Mouse (Mus musculus): ENCODE results near the gene Arl3. TPM values are rescaled to one million over a fixed set of nuclear protein-coding genes. Genes with fewer than 3 reads are reported as not detected.

Gene Arl3
- polyA plus RNA-seq, 1 experiment from 2014 or later, result 115 TPM

DNA sequence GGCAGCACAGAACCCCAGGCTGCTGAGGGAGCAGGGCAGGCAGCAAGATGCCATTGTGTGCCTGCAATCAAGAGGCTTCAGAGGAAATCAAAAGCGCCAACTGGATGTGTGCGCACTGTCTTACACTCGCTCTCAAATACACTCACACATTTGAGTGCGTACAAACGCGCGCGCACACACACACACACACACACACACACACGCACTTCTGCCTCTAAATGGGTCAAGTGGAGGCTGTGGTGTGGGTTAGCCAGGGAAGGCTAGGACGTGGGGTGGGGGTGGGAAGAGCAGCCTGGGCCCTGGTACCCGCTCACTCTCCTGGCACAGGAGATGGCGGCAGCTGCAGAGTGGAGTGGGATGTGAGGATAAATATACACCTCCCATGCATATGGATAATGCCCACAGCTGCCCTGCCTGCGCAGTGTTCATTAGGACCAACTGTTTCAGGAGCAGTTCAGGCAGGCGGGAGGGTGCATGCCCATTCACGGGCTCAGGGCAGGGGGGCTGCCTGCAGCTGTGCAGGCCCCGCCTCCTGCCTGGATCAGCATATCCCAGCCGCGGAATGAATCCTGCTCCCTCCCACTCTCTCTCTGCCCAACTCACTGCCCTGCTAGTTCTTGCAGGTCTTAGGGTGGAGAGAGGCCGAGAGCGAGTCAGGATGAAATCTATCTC, 49.4 kb downstream of the Arl3 start:
- Histone ChIP-seq H3K4me1 (peaks cover 75% of the 10 kb centered on the region), H3K27me3 (no peaks in the 10 kb centered on the region), H3K36me3 (no peaks in the 10 kb centered on the region), H3K4me3 (peak overlapping the region; percentile 19), H3K4me2 (peak overlapping the region; percentile 53), H3K27ac (peak overlapping the region; percentile 91), H3K9ac (peak overlapping the region; percentile 17; the same call in 1 of the 2 replicates), H3K9me3 (no peaks in the 10 kb centered on the region)
- WGBS, result 9% methylated on average over 20 of the region's 20 CpGs
- ATAC-seq (ENCODE audit: borderline replicate concordance, extremely low read depth, low FRiP score, low TSS enrichment), result peak; percentile 80

DNA sequence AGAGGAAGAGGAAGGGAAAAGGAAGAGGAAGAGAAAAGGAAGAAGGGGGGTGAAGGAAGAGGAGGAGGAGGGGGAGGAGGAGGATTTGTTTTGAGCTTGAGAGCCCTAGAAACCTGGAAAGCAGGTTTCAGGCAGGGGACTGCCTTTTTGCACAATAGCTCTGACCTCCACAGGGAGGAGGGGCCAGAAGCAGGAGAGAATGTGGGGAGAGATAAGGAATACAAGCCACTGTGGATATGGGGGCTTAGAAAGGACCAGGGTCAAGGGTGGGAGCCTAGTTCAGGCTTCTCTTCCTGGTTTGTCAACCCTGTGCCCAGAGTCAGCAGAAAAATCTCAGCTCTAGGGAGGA, 49.9 kb downstream of the Arl3 start:
- H3K9me3 ChIP-seq, result no peaks in the 10 kb centered on the region
- peak overlapping the region; percentile 91 for H3K27ac ChIP-seq
- no peaks in the 10 kb centered on the region for H3K27me3 ChIP-seq
- peak overlapping the region; percentile 53 for H3K4me2 ChIP-seq
- no peaks in the 10 kb centered on the region for H3K36me3 ChIP-seq
- H3K4me3 ChIP-seq, result 0 out of 2 replicates have a peak overlapping the region, but pooled peaks have one; percentile 19
- ATAC-seq (ENCODE audit: borderline replicate concordance, extremely low read depth, low FRiP score, low TSS enrichment), result peak; percentile 3; the same call in 1 of the 2 replicates
- peaks cover 75% of the 10 kb centered on the region for H3K4me1 ChIP-seq
- H3K9ac ChIP-seq, result no peak overlapping the region

DNA sequence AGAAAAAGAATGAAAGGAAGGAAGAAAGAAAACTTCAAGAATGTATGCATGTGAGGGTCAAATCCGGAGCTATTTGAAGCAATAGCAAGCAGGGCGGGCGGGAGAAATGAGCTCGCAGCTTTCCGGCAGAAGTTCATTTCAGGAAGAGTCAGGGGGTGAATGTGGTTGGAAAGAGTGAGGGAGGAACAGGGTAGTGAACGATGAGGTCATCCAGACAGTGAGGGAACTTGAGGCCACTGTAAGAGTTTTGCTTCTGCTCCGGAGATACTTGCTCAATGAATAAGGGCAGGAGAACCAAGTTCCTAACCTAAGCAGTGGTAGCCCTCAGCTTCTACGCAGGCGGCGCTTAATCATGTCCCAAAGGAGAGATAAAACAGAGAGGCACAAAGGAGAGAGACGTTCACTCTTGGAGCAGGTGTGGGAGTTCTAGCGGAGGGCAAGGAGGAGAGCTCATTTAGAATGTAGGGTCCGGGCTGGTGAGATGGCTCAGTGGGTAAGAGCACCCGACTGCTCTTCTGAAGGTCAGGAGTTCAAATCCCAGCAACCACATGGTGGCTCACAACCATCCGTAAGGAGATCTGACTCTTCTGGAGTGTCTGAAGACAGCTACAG, 50.5 kb downstream of the Arl3 start:
- WGBS, result 18% methylated on average over 15 of the region's 15 CpGs
- H3K27ac ChIP-seq, result peak overlapping the region; percentile 91
- H3K4me3 ChIP-seq, result no peak overlapping the region
- H3K9me3 ChIP-seq, result no peaks in the 10 kb centered on the region
- no peaks in the 10 kb centered on the region for H3K27me3 ChIP-seq
- peaks cover 75% of the 10 kb centered on the region for H3K4me1 ChIP-seq
- H3K9ac ChIP-seq, result no peak overlapping the region
- no peak for ATAC-seq (ENCODE audit: borderline replicate concordance, extremely low read depth, low FRiP score, low TSS enrichment)
- H3K36me3 ChIP-seq, result no peaks in the 10 kb centered on the region
- peak overlapping the region; percentile 53; the same call in 1 of the 2 replicates for H3K4me2 ChIP-seq

DNA sequence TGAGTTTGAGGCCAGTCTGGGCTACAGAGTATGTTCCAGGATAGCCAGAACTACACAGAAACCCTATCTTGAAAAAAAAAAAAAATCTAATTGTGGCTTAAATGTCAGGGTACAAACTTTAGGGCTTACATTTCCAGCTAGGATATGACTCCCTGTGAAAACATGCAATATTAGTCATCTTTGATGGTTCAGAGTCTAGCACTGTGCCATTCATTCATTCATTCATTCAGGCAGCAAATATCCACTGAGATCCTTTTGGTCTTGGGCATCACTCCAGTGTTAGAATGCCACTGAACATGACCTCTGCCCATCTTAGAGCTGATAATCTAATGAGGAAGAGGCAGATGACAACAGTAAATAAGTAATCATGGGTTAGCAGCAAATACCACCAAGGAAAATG, 51.3 kb downstream of the Arl3 start:
- Histone ChIP-seq H3K9ac (no peak overlapping the region), H3K36me3 (peaks cover under 1% of the 10 kb centered on the region), H3K4me2 (no peak overlapping the region), H3K27ac (0 out of 2 replicates have a peak overlapping the region, but pooled peaks have one; percentile 91), H3K9me3 (no peaks in the 10 kb centered on the region), H3K4me3 (no peak overlapping the region), H3K27me3 (no peaks in the 10 kb centered on the region), H3K4me1 (peaks cover 82% of the 10 kb centered on the region)
- ATAC-seq (ENCODE audit: borderline replicate concordance, extremely low read depth, low FRiP score, low TSS enrichment), result no peak

DNA sequence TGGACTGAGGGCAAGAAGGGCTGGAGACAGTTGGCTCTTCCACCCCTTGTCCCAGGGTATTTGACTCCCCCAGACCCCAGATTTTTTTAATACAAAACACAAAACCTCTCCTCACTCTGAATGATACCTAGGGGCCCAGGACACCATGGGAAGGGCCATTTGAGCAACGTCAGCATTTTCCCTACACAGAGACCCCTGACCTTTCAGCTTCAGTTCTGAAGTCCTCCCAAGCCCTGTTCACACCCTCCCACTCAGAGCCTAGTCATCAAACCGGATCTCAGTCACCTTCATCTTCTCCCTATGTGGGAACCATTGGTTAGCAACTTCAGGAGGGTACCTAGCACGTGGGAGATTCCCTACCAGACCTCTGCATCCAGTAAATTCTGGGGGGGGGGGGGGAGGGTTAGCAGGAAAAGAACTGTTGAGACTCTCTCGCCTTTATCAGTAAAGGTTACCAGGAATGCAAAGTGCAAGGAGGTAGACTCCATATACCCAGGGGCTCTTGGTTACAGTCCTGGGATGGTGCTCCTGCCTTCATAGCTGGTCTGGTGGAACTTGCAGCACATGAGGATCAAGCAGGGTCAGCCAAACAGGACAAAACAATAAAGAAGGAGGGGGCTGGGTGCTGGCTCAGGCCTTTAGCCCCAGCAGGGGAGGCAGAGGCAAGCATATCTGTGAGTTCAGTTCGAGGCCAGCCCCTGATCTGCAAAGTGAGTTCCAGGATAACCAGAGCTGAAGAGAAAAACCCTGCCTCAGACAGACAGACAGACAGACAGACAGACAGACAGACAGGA, 54.0 kb downstream of the Arl3 start:
- 11% methylated on average over 5 of the region's 5 CpGs for WGBS
- no peak overlapping the region for H3K9ac ChIP-seq
- peaks cover 66% of the 10 kb centered on the region for H3K4me1 ChIP-seq

DNA sequence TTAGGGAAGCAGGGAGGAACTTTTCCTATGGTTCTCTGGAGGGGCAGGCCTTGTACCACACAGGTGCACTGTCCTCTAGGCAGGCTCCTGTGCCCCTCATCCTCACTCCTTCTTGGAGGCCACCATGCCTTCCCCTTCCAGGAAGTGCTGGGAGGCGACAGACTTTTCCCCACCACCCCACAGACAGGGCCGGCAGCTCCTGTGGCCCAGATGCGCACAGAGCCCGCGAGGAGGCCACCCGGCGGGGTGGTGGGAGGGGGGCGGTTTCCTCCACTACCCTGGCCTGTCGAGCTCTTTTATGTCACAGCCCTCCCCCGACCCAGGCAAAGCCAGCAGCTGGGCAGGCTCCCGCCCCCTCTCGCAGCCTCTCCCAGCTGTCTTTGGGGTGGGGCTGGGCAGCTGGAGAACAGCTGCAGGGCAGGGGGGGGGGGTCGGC, 54.6 kb downstream of the Arl3 start:
- Histone ChIP-seq H3K9me3 (no peaks in the 10 kb centered on the region), H3K27me3 (no peaks in the 10 kb centered on the region), H3K9ac (no peak overlapping the region), H3K4me2 (peak overlapping the region; percentile 53), H3K4me3 (peak overlapping the region; percentile 11; the same call in 1 of the 2 replicates), H3K27ac (peak overlapping the region; percentile 71), H3K4me1 (peaks cover 59% of the 10 kb centered on the region), H3K36me3 (peaks cover 33% of the 10 kb centered on the region)
- WGBS, result 0% methylated on average over 12 of the region's 13 CpGs
- ATAC-seq (ENCODE audit: borderline replicate concordance, extremely low read depth, low FRiP score, low TSS enrichment), result peak; percentile 84

More for the DNA sequence above, 54.0 kb downstream of the Arl3 start:
- H3K36me3 ChIP-seq, result peaks cover 26% of the 10 kb centered on the region
- no peak overlapping the region; the same call in 1 of the 2 replicates for H3K4me3 ChIP-seq
- ATAC-seq (ENCODE audit: borderline replicate concordance, extremely low read depth, low FRiP score, low TSS enrichment), result no peak
- peak overlapping the region; percentile 53 for H3K4me2 ChIP-seq
- H3K27me3 ChIP-seq, result no peaks in the 10 kb centered on the region
- peak overlapping the region; percentile 71 for H3K27ac ChIP-seq
- H3K9me3 ChIP-seq, result no peaks in the 10 kb centered on the region

DNA sequence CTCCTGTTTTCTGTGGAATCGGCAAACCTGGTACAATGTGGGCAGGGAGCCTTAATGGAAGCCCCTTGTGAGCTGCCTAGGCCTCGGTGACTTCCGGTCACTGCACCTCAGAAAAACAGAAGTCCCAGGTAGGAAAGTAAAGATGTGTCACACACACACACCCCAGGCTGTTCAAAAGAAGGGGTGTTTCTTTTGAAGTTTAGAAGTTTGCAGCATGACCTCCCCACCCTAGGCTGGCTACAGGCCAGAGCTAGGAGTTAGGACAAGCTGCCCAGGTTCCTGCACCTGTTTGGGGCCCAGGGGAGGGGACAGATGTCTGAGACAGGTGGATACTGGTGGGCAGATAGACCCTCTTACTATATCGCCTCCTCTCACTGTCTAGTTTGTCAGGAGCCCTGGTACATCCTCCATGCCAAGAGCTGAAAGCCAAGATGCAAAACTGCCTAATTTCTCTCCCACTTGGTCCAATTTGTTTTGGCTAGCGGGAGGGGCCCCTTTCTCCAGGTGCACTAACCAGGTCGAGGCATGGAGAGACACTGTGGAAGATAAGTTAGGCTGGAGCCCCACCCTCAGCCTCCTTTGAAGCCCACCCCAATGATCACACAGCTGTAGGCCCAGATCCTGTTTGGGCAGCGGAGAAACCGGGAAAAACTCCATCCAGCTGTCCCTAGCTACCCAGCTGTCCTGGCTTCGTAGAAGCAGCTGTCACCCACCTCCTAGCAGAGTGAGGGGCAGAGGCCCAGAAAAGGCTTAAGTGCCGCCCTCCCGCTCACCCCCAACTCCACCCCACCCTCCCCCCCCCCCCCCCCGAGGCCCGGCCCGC, 55.3 kb downstream of the Arl3 start:
- Histone ChIP-seq H3K36me3 (peaks cover 39% of the 10 kb centered on the region), H3K4me2 (peak overlapping the region; percentile 53), H3K4me1 (peaks cover 53% of the 10 kb centered on the region), H3K27ac (peak overlapping the region; percentile 71), H3K9me3 (no peaks in the 10 kb centered on the region), H3K27me3 (no peaks in the 10 kb centered on the region), H3K9ac (no peak overlapping the region), H3K4me3 (peak overlapping the region; percentile 11; the same call in 1 of the 2 replicates)
- WGBS, result 25% methylated on average over 13 of the region's 14 CpGs
- ATAC-seq (ENCODE audit: borderline replicate concordance, extremely low read depth, low FRiP score, low TSS enrichment), result peak; percentile 69

DNA sequence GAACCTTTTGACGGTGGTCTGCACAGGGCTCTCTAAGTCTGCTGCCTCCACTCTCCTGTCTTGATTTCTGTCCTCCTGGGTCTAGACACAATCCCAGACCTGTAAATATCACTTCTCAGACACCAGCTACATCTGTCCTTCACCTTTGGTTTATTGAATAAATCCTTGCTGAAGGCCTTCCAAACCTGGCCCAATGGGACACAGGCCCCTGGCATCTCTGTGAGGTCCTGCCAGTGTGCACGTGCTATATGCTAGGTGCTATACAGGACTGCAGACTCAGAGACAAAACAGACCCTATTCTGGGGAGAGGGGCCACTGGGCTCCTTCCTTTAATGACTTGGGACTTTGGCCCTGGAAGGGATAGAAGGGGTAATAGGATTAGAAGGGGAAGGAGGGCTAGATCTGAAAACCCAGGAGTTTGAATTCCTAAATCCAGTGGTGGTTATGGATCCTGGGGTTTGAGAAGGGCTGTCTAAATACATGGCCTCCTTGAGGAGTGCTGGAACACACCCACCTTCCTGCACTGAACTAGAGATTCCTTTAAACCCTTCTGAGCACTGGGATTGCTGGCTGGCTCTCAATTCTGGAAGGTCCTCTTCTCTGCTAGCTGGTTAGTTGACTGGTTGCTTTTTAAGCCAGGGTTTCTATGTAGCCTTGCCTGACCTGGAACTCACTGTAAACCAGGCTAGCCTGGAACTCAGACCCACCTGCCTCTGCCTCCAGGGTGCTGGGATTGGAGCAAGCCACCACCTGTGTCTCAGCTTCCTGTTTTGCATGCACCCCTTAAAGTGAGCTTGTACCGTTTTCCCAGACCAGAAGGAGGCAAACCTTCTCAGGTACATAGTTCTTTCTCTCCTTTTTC, 56.1 kb downstream of the Arl3 start:
- no peak for ATAC-seq (ENCODE audit: borderline replicate concordance, extremely low read depth, low FRiP score, low TSS enrichment)
- Histone ChIP-seq H3K36me3 (peaks cover 46% of the 10 kb centered on the region), H3K4me3 (no peak overlapping the region), H3K27me3 (no peaks in the 10 kb centered on the region), H3K27ac (peak overlapping the region; percentile 71), H3K4me2 (no peak overlapping the region), H3K9me3 (no peaks in the 10 kb centered on the region), H3K4me1 (peaks cover 50% of the 10 kb centered on the region), H3K9ac (no peak overlapping the region)
- WGBS, result 59% methylated on average over 3 of the region's 3 CpGs

DNA sequence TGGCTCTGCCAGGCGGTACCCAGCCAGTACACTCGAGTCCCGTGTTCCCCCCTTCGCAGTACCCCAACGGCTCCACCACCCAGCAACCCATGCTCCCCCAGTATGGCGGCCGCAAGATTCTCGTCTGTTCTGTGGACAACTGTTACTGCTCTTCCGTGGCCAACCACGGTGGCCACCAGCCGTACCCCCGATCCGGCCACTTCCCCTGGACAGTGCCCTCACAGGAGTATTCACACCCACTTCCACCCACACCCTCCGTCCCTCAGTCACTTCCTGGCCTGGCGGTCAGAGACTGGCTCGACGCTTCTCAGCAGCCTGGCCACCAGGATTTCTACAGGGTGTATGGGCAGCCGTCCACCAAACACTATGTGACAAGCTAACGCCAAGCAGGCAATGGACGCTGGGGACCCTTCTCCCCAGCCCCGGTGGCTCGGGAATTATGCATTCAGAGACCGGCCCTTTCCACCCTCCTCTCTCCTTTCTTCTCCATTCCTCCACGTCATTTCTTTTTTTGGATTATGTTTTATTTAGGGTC, 57.6 kb downstream of the Arl3 start:
- peaks cover 46% of the 10 kb centered on the region for H3K36me3 ChIP-seq
- no peak overlapping the region for H3K4me2 ChIP-seq
- no peak overlapping the region for H3K9ac ChIP-seq

DNA sequence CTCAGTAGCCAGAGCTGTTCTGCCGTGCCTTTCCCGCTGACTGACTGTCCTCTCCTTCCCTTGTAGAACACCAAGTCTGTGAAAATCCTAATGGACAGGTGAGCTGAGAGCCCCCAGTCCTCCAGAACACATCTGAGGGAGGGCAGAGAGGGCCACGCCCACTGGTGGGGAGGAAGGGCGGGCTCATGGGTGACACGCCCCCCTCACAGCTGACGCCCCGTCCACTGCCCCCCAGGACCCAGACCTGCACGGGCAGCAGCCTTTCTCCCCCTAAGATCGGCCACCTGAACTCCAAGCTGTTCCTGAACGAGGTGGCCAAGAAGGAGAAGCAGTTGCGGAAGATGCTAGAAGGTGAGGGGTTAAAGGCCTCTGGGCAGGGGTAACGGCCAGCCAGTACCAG, 58.6 kb downstream of the Arl3 start:
- ATAC-seq (ENCODE audit: borderline replicate concordance, extremely low read depth, low FRiP score, low TSS enrichment), result no peak
- peaks cover 63% of the 10 kb centered on the region for H3K4me1 ChIP-seq
- peaks cover 54% of the 10 kb centered on the region for H3K36me3 ChIP-seq
- WGBS, result 76% methylated on average over 12 of the region's 12 CpGs
- H3K4me2 ChIP-seq, result no peak overlapping the region
- H3K4me3 ChIP-seq, result no peak overlapping the region
- H3K27me3 ChIP-seq, result no peaks in the 10 kb centered on the region
- H3K9me3 ChIP-seq, result no peaks in the 10 kb centered on the region
- no peak overlapping the region for H3K9ac ChIP-seq
- H3K27ac ChIP-seq, result no peak overlapping the region

More for the DNA sequence above, 57.6 kb downstream of the Arl3 start:
- ATAC-seq (ENCODE audit: borderline replicate concordance, extremely low read depth, low FRiP score, low TSS enrichment), result no peak
- Histone ChIP-seq H3K27ac (no peak overlapping the region), H3K4me3 (no peak overlapping the region), H3K4me1 (peaks cover 55% of the 10 kb centered on the region), H3K27me3 (no peaks in the 10 kb centered on the region), H3K9me3 (no peaks in the 10 kb centered on the region)
- WGBS, result 88% methylated on average over 24 of the region's 24 CpGs

All from lung, embryonic 15.5 days (tissue).